Mouse (Mus musculus): Measurements from ENCODE around the gene Pou2f2.

DNA sequence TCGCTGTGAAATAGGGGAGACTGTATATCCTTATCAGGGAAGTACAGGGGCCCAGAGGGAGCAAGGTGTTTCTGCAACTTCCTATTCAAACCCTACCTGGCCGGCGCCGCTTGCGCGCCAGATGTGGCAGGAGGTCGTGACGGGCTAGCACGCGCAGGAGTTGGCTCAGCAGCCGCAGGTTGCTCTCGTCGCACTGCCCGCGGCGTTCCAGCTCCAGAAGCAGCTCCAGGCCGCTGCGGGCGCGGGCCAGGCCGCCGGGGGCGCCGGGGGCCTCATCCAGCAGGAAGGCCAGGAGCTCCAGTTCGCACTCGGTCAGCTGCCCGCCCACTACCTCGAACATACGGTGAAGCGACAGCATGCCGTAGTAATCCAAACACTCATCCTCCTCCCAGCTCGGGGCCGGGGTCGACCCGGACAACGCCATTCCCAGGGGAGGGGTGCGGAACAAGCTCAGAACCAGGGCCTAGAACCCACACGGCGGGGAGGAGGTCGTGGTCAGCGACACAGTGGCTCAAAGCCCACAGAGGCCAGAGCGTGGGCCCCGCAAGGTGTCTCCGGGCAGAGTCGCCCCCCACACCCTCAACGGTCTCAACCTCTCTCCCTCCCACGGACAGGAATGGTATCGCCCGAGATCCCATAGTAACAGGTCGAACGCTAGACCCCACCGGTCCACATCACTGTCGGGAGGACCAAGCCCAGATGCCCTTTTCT lies 39.3 kb upstream of the Pou2f2 start:
- TF ChIP-seq CTCF (IDR thresholded peaks at IDR 0.05; ENCODE audit: borderline replicate concordance, insufficient read depth, low read length) (no peak), POLR2A (IDR thresholded peaks at IDR 0.05; ENCODE audit: low read depth, low read length) (no peak)
